Mouse (Mus musculus) heart, embryonic 14.5 days (tissue): ENCODE measurements at regions not wholly inside any gene's neighbourhood (a gene's known extent, or its start where the extent isn't known, plus 50 kb on each side); places are given as distances from the start of the nearest gene placed in this dataset.

ENCODE experiments used
- ATAC-seq: fragments of 200-750 bp; cut with Nextera tagmentation; 2 replicates; pipeline ENCODE4 v1.8.0; 2017; ENCODE audit warnings: low read depth, moderate TSS enrichment; ENCODE audit not compliant: insufficient number of reproducible peaks, insufficient read depth, low FRiP score
- H3K27ac ChIP-seq, 2 experiments: fragments of 200-500 bp in 1 of 2; fragments of 300-500 bp in 1 of 2; sonication (generic) in 1 of 2; replicated peaks in 1 of 2; 2 replicates each; pipeline ENCODE4 v1.5.1; 2012 to 2014; ENCODE audit warnings: low read depth in 2 of 2, low read length in 2 of 2, control low read depth in 1 of 2, mild to moderate bottlenecking in 1 of 2, mixed read lengths in 1 of 2; ENCODE audit not compliant: control insufficient read depth in 1 of 2, insufficient read depth in 1 of 2
- H3K27me3 ChIP-seq: fragments of 300-500 bp; sonication (generic); 2 replicates; pipeline ENCODE4 v1.6.1; 2014; ENCODE audit warnings: mild to moderate bottlenecking, low read length, control low read depth; ENCODE audit not compliant: control insufficient read depth, insufficient read depth
- H3K36me3 ChIP-seq: fragments of 300-500 bp; sonication (generic); 2 replicates; pipeline ENCODE4 v1.6.1; 2014; ENCODE audit warnings: mild to moderate bottlenecking, control low read depth, low read length, mixed read lengths; ENCODE audit not compliant: control insufficient read depth, insufficient read depth
- H3K4me1 ChIP-seq, 2 experiments: fragments of 200-500 bp in 1 of 2; fragments of 300-500 bp in 1 of 2; sonication (generic) in 1 of 2; 2 replicates each; pipeline ENCODE4 v1.6.1; 2012 to 2014; ENCODE audit warnings: low read length in 2 of 2, control low read depth in 1 of 2, mixed read lengths in 1 of 2; ENCODE audit not compliant: control insufficient read depth in 2 of 2, insufficient read depth in 2 of 2
- H3K4me2 ChIP-seq: fragments of 300-500 bp; sonication (generic); 2 replicates; pipeline ENCODE4 v1.6.1; 2014; ENCODE audit warnings: mild to moderate bottlenecking, low read length
- H3K4me3 ChIP-seq, 2 experiments: fragments of 200-500 bp in 1 of 2; fragments of 300-500 bp in 1 of 2; sonication (generic) in 1 of 2; 2 replicates each; pipeline ENCODE4 v1.5.1; 2012 to 2014; ENCODE audit warnings: low read length in 2 of 2, mild to moderate bottlenecking in 2 of 2, control low read depth in 1 of 2, low read depth in 1 of 2, moderate library complexity in 1 of 2; ENCODE audit not compliant: control insufficient read depth in 1 of 2, insufficient read depth in 1 of 2
- H3K9ac ChIP-seq: fragments of 300-500 bp; sonication (generic); 2 replicates; pipeline ENCODE4 v1.6.1; 2014; ENCODE audit warnings: mild to moderate bottlenecking, low read length
- H3K9me3 ChIP-seq: fragments of 300-500 bp; sonication (generic); 2 replicates; pipeline ENCODE4 v1.6.1; 2016; ENCODE audit warnings: low read length, control low read depth; ENCODE audit not compliant: control insufficient read depth
- WGBS: fragments of 180-500 bp; shearing (Covaris S2); extraction: QIAGEN DNeasy Blood & Tissue Kit; methylation state at CpG from one replicate; pipeline ENCODE4 v1.1.7; 2014; 5-methylcytosine and 5-hydroxymethylcytosine counted together

DNA sequence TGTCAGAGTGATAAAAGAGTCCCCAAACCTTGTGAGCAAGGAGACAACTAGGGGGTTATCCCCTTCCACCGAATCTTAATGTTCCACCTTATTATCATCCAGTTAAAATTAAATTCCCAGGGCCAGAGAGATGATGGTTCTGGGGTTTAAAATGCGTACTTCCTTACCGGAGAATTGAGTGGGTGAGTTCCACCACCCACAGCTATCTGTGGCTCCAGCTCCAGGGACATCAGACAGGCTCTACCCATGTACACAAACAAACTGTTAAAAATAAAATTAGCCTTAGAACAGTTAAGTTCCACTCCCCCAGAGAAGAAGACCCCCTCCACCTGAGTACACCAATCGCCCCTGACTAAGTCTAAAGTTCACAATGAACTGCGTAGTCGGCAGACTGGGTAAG lies 52.0 kb upstream of the Mgat5 start:
- ATAC-seq, result no peak
- no peaks in the 10 kb centered on the region for H3K4me1 ChIP-seq
- no peak overlapping the region for H3K9ac ChIP-seq
- no peaks in the 10 kb centered on the region for H3K36me3 ChIP-seq
- H3K4me3 ChIP-seq, result no peak overlapping the region
- no peak overlapping the region for H3K4me2 ChIP-seq
- no peaks in the 10 kb centered on the region for H3K9me3 ChIP-seq
- H3K27ac ChIP-seq, result no peak overlapping the region
- no peaks in the 10 kb centered on the region for H3K27me3 ChIP-seq
- 82% methylated on average over 6 of the region's 6 CpGs for WGBS

DNA sequence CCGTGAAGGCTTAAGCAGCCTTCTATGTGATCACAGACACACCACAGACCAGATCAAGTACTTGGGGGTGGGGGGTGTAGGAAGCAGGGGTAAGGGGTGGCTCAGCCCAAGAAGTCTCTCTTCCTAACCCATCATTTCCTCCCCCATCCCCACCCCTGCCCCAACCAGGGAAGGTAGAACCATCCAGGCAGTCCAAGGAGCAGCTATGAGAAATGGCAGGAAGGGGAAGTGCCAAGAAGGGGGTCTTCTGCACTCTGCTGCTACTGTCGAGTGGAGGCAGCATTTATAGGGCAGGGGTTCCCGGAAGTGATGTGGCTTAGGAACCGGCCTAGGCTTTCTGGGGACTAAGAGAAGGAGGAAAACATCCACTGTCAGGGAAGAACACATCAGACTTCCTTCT lies 69.3 kb upstream of the Mgat5 start:
- ATAC-seq, result no peak
- 61% methylated on average over 4 of the region's 4 CpGs for WGBS
- no peaks in the 10 kb centered on the region for H3K36me3 ChIP-seq
- no peaks in the 10 kb centered on the region for H3K27me3 ChIP-seq
- no peaks in the 10 kb centered on the region for H3K4me1 ChIP-seq
- no peaks in the 10 kb centered on the region for H3K9me3 ChIP-seq
- H3K27ac ChIP-seq, result no peak overlapping the region
- H3K4me3 ChIP-seq, result no peak overlapping the region
- no peak overlapping the region for H3K9ac ChIP-seq
- H3K4me2 ChIP-seq, result no peak overlapping the region

DNA sequence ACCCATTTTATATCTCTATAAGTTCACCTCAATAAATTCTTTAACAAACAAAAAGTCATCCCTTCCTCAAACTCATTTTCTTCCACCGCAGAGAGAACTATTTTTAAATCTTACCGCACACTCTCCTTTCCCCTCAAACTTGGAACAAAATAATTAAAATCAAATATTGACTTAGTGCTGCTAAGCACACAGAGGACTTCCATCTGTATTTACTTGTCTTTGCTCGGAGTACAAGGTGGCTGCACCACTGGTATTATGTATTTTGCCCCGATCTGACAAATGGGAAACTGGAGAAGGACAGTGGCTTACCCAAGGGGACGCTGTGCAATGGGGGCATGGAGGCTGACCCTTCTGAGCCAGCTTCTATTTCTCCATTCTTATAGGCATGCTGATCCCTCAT lies 72.9 kb upstream of the Mgat5 start:
- H3K27me3 ChIP-seq, result no peaks in the 10 kb centered on the region
- H3K4me3 ChIP-seq, result no peak overlapping the region
- 85% methylated on average over 5 of the region's 5 CpGs for WGBS
- no peaks in the 10 kb centered on the region for H3K4me1 ChIP-seq
- ATAC-seq, result no peak
- H3K9ac ChIP-seq, result no peak overlapping the region
- no peaks in the 10 kb centered on the region for H3K9me3 ChIP-seq
- H3K4me2 ChIP-seq, result no peak overlapping the region
- H3K36me3 ChIP-seq, result no peaks in the 10 kb centered on the region
- no peak overlapping the region for H3K27ac ChIP-seq

DNA sequence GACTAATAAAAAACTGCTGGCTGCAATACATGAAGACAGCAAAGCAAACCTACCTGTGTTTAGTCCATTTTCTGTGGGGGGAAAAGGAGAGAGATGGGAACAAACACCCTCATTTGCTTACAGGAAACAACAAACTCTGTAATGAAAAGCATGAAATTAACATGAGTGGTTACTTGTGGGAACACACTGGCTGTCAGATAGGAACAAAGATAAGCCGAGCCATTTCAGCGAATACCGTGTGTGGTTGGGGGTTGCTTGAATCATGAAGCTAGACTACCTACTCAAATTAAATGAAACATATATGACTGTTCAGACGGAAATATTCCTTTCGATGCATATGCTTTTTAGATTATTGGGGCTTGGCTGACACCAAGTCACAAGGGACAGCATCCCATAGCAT lies 80.0 kb upstream of the Mgat5 start:
- H3K27ac ChIP-seq, result no peak overlapping the region
- no peaks in the 10 kb centered on the region for H3K36me3 ChIP-seq
- H3K4me1 ChIP-seq, result no peaks in the 10 kb centered on the region
- no peaks in the 10 kb centered on the region for H3K9me3 ChIP-seq
- no peak overlapping the region for H3K4me3 ChIP-seq
- no peaks in the 10 kb centered on the region for H3K27me3 ChIP-seq
- no peak overlapping the region for H3K9ac ChIP-seq
- H3K4me2 ChIP-seq, result no peak overlapping the region
- no peak for ATAC-seq
- whole genome bisulfite sequencing, result 89% methylated on average over 5 of the region's 5 CpGs

DNA sequence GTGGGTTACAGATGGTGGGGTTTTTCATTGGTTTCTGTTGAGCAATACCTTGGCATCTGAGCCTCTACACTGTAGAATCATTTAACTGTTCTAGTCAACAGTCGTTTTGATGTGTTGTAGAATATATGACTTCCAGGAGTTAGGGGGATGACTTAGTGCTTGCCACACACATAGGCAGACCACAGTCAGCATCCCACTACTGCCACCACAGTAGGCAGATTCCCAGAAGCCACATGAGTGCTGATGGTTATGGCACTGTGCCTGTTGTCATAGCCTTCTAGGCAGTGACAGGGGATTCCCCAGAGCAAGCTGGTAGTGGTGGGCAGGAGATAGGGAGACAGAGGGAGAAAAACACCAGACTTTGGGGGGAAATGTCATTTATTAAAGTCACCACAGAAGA lies 86.8 kb upstream of the Mgat5 start:
- no peak overlapping the region for H3K4me3 ChIP-seq
- no peaks in the 10 kb centered on the region for H3K27me3 ChIP-seq
- H3K4me2 ChIP-seq, result no peak overlapping the region
- H3K27ac ChIP-seq, result no peak overlapping the region
- ATAC-seq, result no peak
- no peaks in the 10 kb centered on the region for H3K4me1 ChIP-seq
- no peaks in the 10 kb centered on the region for H3K36me3 ChIP-seq
- H3K9ac ChIP-seq, result no peak overlapping the region
- peaks cover 5% of the 10 kb centered on the region; the same call in 1 of the 2 replicates for H3K9me3 ChIP-seq
- 62% methylated on average over 1 of the region's 1 CpGs for WGBS

DNA sequence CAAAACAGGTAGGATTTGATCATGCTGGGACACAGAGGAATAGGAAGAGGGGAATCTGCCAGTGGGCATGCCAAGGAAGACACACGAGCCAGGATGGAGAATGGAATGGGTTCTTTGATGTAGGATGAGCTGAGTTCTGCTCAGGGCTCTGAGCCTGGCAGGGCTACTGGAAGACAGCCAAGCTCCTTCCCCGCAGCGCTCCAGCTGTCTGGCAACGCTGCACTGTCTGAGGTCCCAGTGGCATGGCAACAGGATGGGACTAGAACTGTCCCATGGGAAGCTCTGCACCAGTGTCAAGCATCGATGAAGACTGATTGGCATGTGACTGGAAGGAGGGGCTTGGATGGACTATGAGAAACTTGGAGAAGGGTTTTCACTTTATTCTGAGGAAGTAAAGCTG lies 97.3 kb upstream of the Mgat5 start:
- no peak for ATAC-seq
- Histone ChIP-seq H3K27me3 (no peaks in the 10 kb centered on the region), H3K4me3 (no peak overlapping the region)

DNA sequence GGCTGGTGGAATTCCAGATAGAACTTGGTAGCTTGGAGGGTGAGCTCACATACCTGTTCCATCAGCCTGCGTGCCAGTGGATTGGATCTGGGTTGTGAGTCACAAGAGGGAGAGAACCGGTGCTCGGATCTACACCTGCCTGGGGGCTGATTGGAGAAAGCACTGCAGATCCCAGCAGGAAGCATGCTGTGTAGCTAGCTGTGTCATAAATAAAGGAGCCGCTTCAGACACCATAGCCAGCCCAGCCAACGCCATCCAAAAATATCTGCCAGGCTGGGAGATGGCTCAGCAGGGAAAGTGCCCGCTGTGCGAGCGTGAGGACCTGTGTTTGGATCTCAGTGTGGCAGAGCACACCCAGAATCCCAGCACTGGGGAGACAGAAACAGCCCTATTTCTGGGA lies 99.0 kb upstream of the Mgat5 start:
- WGBS, result 56% methylated on average over 8 of the region's 8 CpGs
- Histone ChIP-seq H3K4me2 (no peak overlapping the region), H3K9ac (no peak overlapping the region), H3K4me3 (no peak overlapping the region), H3K27ac (no peak overlapping the region), H3K36me3 (no peaks in the 10 kb centered on the region), H3K9me3 (peaks cover 7% of the 10 kb centered on the region; the same call in 1 of the 2 replicates), H3K27me3 (no peaks in the 10 kb centered on the region), H3K4me1 (no peaks in the 10 kb centered on the region; a peak in 2 of 4 replicates)
- no peak for ATAC-seq

More for the DNA sequence above, 97.3 kb upstream of the Mgat5 start:
- H3K4me1 ChIP-seq, result no peaks in the 10 kb centered on the region; a peak in 2 of 4 replicates
- H3K9me3 ChIP-seq, result no peaks in the 10 kb centered on the region
- no peak overlapping the region for H3K9ac ChIP-seq
- no peak overlapping the region for H3K4me2 ChIP-seq
- no peaks in the 10 kb centered on the region for H3K36me3 ChIP-seq
- 33% methylated on average over 5 of the region's 5 CpGs for WGBS
- no peak overlapping the region for H3K27ac ChIP-seq

DNA sequence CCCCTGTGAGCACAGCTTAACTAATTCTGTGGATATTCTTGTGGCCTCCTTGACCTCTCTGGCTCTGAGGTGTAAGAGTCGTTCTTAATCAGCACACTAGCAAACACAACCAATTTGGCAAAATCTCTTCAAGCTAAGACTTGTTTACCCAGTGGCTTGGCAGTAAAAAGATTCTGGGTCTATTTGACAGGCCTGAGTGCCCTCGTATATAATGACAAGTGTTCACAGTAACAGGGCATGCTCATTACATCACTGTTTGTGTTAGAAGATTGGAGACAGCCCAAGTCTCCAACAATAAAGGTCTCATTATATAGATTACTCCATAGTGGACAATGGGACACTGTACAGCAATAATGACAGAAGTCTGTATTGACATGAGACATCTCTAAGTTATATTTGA lies 101.2 kb upstream of the Mgat5 start:
- ATAC-seq, result no peak

More for the DNA sequence above, 101.2 kb upstream of the Mgat5 start:
- H3K4me1 ChIP-seq, result no peaks in the 10 kb centered on the region; a peak in 1 of 4 replicates
- 52% methylated on average over 2 of the region's 2 CpGs for WGBS
- no peak overlapping the region for H3K9ac ChIP-seq
- peaks cover 7% of the 10 kb centered on the region; the same call in 1 of the 2 replicates for H3K9me3 ChIP-seq
- H3K4me2 ChIP-seq, result no peak overlapping the region
- no peak overlapping the region for H3K4me3 ChIP-seq
- H3K27me3 ChIP-seq, result no peaks in the 10 kb centered on the region
- no peak overlapping the region for H3K27ac ChIP-seq
- H3K36me3 ChIP-seq, result no peaks in the 10 kb centered on the region
